Mouse (Mus musculus) liver, adult 2 months (tissue): ENCODE measurements around the gene 1700020A23Rik.
A peak's percentile ranks its signal among the peaks of the same experiment; 100 is the strongest.

ENCODE experiments used
- CTCF ChIP-seq: fragments of 200-500 bp; IDR thresholded peaks from 2 replicates; pipeline ENCODE4 v1.5.1; 2011; ENCODE audit warnings: low read depth, low read length, control low read depth
- POLR2A ChIP-seq: fragments of 200-500 bp; IDR thresholded peaks from 2 replicates; pipeline ENCODE4 v1.6.1; 2011; ENCODE audit warnings: low read length, control low read depth; ENCODE audit not compliant: insufficient read depth; ENCODE audit errors: extremely low read depth

DNA sequence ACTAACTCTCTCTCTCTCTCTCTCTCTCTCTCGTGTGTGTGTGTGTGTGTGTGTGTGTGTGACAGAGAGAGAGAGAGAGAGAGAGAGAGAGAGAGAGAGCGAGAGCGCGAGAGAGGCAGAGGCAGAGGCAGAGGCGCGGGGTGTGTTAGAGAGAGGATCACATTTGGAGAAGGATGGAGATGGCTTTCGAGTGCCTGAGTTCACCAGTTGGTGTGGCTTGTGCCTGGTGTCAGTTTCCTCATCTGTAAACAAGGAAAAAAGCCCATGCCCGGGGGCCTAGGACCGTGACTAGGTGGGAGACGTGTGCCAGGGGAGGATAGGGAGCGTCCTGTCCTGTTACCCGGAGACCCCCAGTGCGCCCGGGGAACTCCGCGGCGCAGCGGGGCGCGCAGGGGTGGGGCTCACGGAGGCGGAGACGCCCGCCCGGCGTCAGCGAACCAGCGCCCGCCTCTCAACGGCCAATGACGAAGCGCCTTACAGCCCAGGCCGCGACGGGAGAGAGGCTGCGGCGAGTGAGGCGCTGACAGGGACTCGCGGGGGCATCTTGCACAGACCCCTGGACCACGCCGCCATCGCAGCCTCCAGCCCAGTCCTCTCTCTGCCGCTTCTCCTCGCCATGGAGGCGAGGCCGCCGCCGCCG, 44.9 kb downstream of the 1700020A23Rik start, which contains the start of gene Ptpra:
- TF ChIP-seq CTCF (no peak), POLR2A (peak; percentile 72; the same call in 1 of the 2 replicates)
